Mouse (Mus musculus): ENCODE measurements around the gene Olfr986. TPM values are rescaled to one million over a fixed set of nuclear protein-coding genes. Genes with fewer than 3 reads are reported as not detected.

The Olfr986 gene
- polyA plus RNA-seq, 1 experiment = not detected

DNA sequence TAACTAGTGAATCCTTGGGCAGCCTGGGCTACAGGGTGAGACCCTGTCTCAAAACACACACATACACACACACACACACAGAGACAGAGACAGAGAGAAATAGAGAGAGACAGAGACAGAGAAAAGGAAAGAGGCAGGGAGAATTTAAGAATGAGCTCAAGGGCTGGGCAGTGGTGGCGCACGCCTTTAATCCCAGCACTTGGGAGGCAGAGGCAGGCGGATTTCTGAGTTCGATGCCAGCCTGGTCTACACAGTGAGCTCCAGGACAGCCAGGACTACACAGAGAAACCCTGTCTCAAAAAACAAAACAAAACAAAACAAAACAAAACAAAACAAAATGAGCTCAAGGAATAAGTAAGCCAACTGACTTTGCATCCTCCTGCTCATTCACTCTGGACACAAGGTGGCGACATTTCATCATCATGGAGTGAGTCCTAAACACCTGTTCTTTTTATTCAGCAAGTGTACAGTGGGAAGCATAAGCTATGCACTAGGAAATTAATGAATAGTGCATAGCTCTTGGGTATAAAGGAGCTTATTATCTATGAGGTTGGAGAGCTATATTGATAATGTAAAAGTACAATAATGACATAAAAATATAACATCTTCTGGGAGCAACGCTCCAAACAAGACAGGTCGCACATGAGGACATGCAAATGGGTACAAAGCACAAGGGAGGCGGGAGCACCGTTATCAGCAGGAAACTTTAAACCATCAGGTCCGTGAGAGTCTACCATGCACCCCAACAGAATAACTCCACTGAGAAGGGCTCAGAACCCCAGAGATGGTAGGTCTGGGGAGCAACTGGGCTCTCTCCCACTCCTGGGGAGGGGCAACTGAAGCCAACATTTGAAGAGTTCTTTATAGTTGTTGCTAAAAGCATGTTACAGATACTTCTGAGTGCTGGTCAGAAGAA lies 47.4 kb downstream of the Olfr986 start:
- TF ChIP-seq GATA1 (IDR thresholded peaks at IDR 0.05; ENCODE audit: low read length) = no peak

DNA sequence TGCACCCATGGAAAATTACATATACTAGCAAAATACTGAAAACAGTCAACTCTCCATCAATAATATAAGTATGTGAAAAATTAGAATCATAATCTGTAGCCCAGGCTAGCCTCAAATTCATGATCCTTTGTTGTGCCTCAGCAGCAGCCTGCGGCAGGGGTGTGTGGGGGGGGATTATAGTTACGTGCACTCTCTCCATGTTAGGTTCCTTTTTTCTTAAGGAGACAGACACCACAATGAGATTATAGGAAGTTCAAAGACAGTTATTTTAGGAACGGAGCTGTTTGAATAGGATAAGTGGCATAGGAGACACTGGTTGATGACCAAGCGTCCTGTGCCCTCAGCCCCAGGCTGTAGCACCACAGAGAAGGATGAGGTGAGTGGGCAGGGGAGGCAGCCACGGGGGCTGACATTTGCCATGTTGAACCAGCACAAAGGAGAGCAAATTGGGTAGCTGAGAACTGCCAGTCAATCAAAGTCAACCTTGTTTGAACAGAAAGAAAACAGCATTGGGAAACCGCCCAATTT lies 48.1 kb downstream of the Olfr986 start:
- no peak for TF ChIP-seq GATA1 (IDR thresholded peaks at IDR 0.05; ENCODE audit: low read length)

DNA sequence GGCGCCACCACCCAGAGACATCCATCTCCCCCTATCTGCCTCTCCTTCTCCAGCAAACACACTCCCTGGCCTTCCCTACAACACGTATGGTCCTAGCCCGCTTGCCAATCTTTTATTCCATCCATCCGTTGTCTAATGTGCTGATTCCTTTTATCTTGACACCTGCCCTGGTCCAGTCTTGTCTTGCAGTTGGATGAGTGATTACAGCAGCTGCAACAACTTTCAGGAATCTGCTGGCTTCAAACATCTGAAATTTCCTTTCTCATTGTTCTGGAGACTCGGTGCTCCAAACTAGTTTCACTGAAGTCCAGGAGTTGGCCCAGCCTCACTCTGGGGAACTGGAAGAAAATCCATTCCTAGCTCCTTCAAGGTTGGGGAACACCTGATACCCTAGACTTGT lies 48.8 kb downstream of the Olfr986 start:
- TF ChIP-seq GATA1 (IDR thresholded peaks at IDR 0.05; ENCODE audit: low read length) = no peak

DNA sequence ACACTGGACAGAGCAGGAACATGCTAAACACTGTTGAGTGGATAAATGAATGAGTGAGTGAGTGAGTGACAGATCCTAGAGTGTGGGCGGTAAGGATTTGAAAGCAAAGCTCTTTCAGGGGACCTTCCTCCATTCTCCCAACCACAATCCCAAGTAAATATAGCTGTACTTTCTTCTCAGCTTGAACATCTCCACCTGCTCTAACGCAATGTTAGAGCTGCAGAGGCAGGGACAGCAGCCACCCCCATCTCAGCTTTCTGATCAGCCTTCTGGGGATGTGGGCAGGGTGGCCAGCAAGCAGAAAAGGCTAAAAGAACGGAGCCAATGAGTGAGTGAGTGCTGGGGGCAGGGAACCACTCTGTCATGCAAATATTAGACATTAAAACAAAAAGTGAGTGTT lies 50.3 kb downstream of the Olfr986 start:
- TF ChIP-seq GATA1 (IDR thresholded peaks at IDR 0.05; ENCODE audit: low read length) = no peak

DNA sequence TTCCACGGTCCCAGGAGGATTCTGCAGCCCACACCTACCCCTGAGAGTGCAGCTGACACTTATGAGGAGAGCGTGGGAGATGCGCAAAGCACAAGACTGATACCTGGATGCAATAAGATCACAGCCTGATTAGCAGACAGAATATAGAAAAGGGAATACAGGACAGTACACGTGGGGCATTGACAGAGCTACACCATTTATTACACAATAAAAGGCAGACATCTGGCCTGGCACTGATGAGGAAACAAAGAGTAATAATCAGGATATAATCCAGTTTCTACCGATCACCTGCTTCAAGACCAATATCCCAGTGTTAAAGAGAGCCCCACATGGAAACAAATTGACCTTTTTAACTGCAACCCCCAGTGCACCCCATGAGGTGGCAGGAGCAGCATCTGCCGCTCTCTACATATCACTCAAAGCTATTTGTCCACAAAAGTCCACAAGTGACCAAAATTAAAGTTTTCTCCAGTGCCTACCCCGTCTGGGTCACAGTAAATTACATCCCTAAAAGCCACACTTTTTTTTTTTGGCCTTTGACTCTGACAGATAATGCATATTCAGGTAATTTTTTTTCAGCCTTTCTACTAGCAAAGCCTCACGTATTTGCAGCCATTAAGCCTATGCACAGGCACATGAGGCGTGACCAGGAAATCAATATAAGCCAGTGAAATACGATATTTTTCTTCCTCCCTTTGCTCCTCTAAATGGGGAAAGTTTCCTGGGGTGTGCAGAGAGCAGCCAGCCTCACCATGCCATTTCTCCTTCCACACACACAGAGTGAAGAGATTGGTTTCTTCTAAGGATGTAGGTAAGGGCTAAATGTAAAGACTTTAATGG lies 53.7 kb downstream of the Olfr986 start:
- no peak for TF ChIP-seq GATA1 (IDR thresholded peaks at IDR 0.05; ENCODE audit: low read length)

DNA sequence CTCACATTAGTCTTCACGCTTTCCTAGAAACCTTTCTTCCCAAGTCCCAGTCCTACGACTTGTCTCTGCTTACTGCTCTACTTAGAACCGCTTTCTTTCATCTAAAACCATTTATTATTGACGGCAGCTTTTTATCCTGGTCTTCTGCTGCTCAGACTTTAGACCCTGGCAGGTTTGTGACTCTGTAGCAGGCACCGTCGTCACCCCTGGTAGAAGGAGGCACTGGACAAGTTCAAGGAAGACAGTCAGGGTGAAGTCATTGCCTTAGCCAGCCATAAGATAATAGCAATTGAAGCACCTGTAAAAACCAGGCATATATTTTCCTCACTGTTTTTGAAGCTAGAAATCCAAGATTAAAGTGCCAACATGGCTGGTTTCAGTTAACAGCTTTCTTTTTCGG lies 54.5 kb downstream of the Olfr986 start:
- no peak for TF ChIP-seq GATA1 (IDR thresholded peaks at IDR 0.05; ENCODE audit: low read length)

Other genes with a start within 250 kb of the Olfr986 start
- not detected in 2 replicates for gene Olfr974, start 243.4 kb upstream of the Olfr986 start, polyA plus RNA-seq (2012)
- gene Olfr975, start 228.9 kb upstream of the Olfr986 start, polyA plus RNA-seq (2012) = not detected in 2 replicates
- not detected in 2 replicates for gene Olfr976, start 219.8 kb upstream of the Olfr986 start, polyA plus RNA-seq (2012)
- not detected in 2 replicates for gene Olfr978, start 188.8 kb upstream of the Olfr986 start, polyA plus RNA-seq (2012)
- not detected in 2 replicates for gene Olfr979, start 177.5 kb upstream of the Olfr986 start, polyA plus RNA-seq (2012)
- not detected in 2 replicates for gene Olfr980, start 171.3 kb upstream of the Olfr986 start, polyA plus RNA-seq (2012)
- gene Olfr981, start 159.5 kb upstream of the Olfr986 start, polyA plus RNA-seq (2012) = not detected in 2 replicates
- gene Olfr982, start 107.1 kb upstream of the Olfr986 start, polyA plus RNA-seq (2012) = not detected in 2 replicates
- not detected in 2 replicates for gene Olfr983, start 87.3 kb upstream of the Olfr986 start, polyA plus RNA-seq (2012)
- not detected in 2 replicates for gene Olfr984, start 66.7 kb upstream of the Olfr986 start, polyA plus RNA-seq (2012)
- not detected in 2 replicates for gene Olfr985, start 50.7 kb upstream of the Olfr986 start, polyA plus RNA-seq (2012)
- gene Tmem225, start 32.8 kb upstream of the Olfr986 start, polyA plus RNA-seq (2012) = not detected in 2 replicates
- 0.55 and 0.66 TPM in 2 replicates for gene Zfp202, start 11.4 kb downstream of the Olfr986 start, polyA plus RNA-seq (2012)
- gene Scn3b, start 88.3 kb downstream of the Olfr986 start, polyA plus RNA-seq (2012) = not detected in 2 replicates